Mouse (Mus musculus): ENCODE results near the gene Abcc4. TPM values are rescaled to one million over a fixed set of nuclear protein-coding genes. Genes with fewer than 3 reads are reported as not detected.

Abcc4 gene
- polyA plus RNA-seq, 1 experiment, result 4.5 TPM

DNA sequence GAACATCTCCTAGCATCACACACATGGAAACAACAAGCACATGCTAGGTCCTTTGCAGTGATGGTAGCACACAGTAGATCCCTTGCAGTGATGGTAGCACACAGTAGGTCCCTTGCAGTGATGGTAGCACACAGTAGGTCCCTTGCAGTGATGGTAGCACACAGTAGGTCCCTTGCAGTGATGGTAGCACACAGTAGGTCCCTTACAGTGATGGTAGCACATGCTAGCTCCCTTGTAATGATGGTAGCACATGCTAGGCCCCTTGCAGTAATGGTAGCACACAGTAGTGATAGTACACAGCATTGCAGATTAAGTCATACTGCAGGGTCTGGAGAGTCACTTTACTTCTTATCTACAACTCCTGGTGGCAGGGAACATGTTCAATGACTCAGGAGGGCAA is 46.8 kb downstream of the Abcc4 start:
- Histone ChIP-seq H3K4me1 (ENCODE audit: control insufficient read depth, insufficient read depth, low read length) (no peaks in the 10 kb centered on the region), H3K27me3 (ENCODE audit: control insufficient read depth, insufficient read depth, low read length) (no peaks in the 10 kb centered on the region), H3K4me3 (replicated peaks; ENCODE audit: insufficient read depth, low read depth, low read length) (no peak overlapping the region), H3K27ac (ENCODE audit: insufficient read depth, low read length) (no peak overlapping the region)
- DNase-seq, result no peak
- TF ChIP-seq POLR2A (IDR thresholded peaks at IDR 0.05; ENCODE audit: borderline replicate concordance, insufficient read depth, low read length) (no peak), CTCF (IDR thresholded peaks at IDR 0.05; ENCODE audit: borderline replicate concordance, insufficient read depth, low read depth, low read length) (no peak)

DNA sequence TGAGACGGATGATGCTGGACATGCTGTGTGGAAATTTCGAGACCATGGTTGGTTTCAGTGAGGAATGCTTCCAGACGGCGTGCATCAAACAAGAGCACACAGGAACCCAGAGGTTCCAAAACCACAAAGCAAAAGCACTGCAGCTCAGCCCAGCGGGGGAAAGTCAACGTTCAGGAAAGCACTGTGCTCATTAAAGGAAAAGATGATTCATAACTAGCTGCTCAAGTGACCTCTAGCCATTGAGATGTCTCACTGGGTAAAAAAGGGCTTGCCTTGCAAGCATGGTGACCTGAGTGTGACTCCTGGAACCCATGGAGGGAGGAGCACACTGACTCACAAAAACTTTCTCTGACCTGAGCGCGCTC is 47.7 kb downstream of the Abcc4 start:
- no peak overlapping the region for H3K27ac ChIP-seq (ENCODE audit: insufficient read depth, low read length)
- no peaks in the 10 kb centered on the region for H3K4me1 ChIP-seq (ENCODE audit: control insufficient read depth, insufficient read depth, low read length)
- no peaks in the 10 kb centered on the region for H3K27me3 ChIP-seq (ENCODE audit: control insufficient read depth, insufficient read depth, low read length)
- DNase-seq, result no peak
- H3K4me3 ChIP-seq (replicated peaks; ENCODE audit: insufficient read depth, low read depth, low read length), result no peak overlapping the region
- 66% methylated on average over 8 of the region's 8 CpGs for WGBS
- TF ChIP-seq POLR2A (IDR thresholded peaks at IDR 0.05; ENCODE audit: borderline replicate concordance, insufficient read depth, low read length) (no peak), CTCF (IDR thresholded peaks at IDR 0.05; ENCODE audit: borderline replicate concordance, insufficient read depth, low read depth, low read length) (no peak)

DNA sequence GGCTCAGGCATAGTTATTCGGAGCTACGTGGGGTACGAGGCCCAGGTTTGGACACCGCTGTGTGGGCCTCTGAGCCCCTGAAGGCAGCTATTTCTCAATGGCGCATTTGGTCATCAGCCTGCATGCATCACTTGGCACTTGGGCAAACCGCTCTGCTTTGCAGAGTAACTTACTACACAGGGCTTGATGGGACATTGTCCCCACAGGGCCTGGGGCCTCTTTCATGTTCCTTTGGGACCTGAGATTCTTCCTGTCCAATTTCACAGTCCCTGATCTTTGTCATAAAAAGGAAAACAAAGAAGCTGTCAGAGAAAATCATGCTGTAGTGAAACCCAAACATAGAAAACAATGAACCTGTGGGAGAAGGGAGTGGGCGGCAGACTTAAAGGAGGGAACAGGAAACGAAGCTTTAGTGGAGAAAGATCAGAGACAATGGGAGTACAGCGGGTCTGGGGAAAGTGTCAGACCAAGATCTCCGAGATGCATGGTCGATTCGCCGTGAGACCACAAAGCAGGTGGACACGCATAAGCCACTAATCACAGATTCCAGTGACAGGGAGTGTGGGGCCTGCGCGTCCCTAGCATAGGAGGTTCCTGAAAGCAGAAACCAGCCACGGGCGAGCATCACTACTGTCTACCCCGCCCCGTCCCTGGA is 48.2 kb downstream of the Abcc4 start:
- 58% methylated on average over 20 of the region's 20 CpGs for WGBS
- H3K4me3 ChIP-seq (replicated peaks; ENCODE audit: insufficient read depth, low read depth, low read length), result no peak overlapping the region
- no peak for DNase-seq

DNA sequence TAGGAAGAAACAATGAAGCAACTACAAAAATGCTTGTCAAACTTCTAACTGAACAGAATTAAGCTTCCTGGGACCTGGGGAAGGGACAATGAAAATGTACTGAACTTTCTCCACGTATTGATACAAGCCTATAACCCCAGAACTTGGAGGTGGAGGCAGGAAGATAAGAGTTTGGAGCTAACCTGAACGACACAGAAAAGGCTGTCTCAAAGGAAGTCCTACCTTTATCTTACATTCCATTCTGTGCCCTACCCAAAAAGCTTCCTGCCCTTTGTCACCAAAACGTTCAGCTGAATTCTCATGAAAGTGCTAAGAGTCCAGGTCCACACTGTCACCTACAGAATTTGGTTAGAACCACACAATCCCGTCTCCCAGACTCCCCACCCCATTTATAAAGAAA is 48.8 kb downstream of the Abcc4 start:
- no peak overlapping the region for H3K27ac ChIP-seq (ENCODE audit: insufficient read depth, low read length)
- DNase-seq, result no peak
- no peak overlapping the region for H3K4me3 ChIP-seq (replicated peaks; ENCODE audit: insufficient read depth, low read depth, low read length)
- H3K27me3 ChIP-seq (ENCODE audit: control insufficient read depth, insufficient read depth, low read length), result no peaks in the 10 kb centered on the region
- TF ChIP-seq CTCF (IDR thresholded peaks at IDR 0.05; ENCODE audit: borderline replicate concordance, insufficient read depth, low read depth, low read length) (no peak), POLR2A (IDR thresholded peaks at IDR 0.05; ENCODE audit: borderline replicate concordance, insufficient read depth, low read length) (no peak)
- no peaks in the 10 kb centered on the region for H3K4me1 ChIP-seq (ENCODE audit: control insufficient read depth, insufficient read depth, low read length)
- WGBS, result 80% methylated on average over 4 of the region's 4 CpGs

More for the DNA sequence above, 48.2 kb downstream of the Abcc4 start:
- TF ChIP-seq POLR2A (IDR thresholded peaks at IDR 0.05; ENCODE audit: borderline replicate concordance, insufficient read depth, low read length) (no peak), CTCF (IDR thresholded peaks at IDR 0.05; ENCODE audit: borderline replicate concordance, insufficient read depth, low read depth, low read length) (no peak)
- Histone ChIP-seq H3K27ac (ENCODE audit: insufficient read depth, low read length) (no peak overlapping the region), H3K4me1 (ENCODE audit: control insufficient read depth, insufficient read depth, low read length) (no peaks in the 10 kb centered on the region), H3K27me3 (ENCODE audit: control insufficient read depth, insufficient read depth, low read length) (no peaks in the 10 kb centered on the region)

DNA sequence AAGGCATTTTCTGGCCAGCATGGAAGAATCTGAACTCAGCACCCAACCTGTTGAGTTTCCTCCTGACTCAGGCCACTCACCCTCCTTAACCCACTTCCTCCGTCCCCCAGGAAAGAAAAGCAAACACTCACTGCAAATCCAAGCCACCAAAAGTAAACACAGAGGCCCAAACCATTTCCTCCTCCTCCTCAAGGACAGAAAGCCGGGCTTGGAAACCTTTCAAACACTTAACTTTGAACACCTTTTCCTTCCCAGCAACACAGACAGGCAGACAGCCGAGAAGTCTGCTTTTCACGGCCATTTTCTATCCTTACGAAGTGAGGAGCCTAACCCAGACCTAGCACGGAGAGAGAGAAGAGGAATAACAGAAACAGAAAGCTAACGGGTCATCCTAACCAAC is 50.0 kb downstream of the Abcc4 start:
- Histone ChIP-seq H3K4me1 (ENCODE audit: control insufficient read depth, insufficient read depth, low read length) (no peaks in the 10 kb centered on the region), H3K27ac (ENCODE audit: insufficient read depth, low read length) (no peak overlapping the region), H3K27me3 (ENCODE audit: control insufficient read depth, insufficient read depth, low read length) (no peaks in the 10 kb centered on the region), H3K4me3 (replicated peaks; ENCODE audit: insufficient read depth, low read depth, low read length) (no peak overlapping the region)
- WGBS, result 82% methylated on average over 7 of the region's 7 CpGs
- TF ChIP-seq CTCF (IDR thresholded peaks at IDR 0.05; ENCODE audit: borderline replicate concordance, insufficient read depth, low read depth, low read length) (no peak), POLR2A (IDR thresholded peaks at IDR 0.05; ENCODE audit: borderline replicate concordance, insufficient read depth, low read length) (no peak)
- no peak for DNase-seq

DNA sequence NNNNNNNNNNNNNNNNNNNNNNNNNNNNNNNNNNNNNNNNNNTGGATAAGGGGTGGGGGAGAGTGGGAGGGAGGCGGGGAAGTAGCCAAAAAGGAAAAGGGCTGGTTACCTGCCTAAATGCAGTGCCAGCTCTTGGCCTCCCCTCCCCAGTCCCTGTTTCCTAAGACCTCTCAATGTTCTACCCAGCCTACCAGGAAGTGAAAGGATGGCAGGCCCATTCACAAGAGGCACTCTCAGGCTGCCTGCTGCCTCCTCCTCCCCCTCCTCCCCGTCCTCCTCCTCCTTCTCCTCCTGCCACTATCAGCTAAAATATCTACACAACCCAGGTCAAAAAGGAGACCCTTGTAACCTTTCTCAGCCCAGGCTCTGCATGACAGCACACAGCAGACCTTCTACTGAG is 51.1 kb downstream of the Abcc4 start:
- Histone ChIP-seq H3K27ac (ENCODE audit: insufficient read depth, low read length) (no peak overlapping the region), H3K27me3 (ENCODE audit: control insufficient read depth, insufficient read depth, low read length) (no peaks in the 10 kb centered on the region), H3K4me3 (replicated peaks; ENCODE audit: insufficient read depth, low read depth, low read length) (no peak overlapping the region), H3K4me1 (ENCODE audit: control insufficient read depth, insufficient read depth, low read length) (no peaks in the 10 kb centered on the region)
- no peak for DNase-seq
- WGBS, result 63% methylated on average over 2 of the region's 2 CpGs
- TF ChIP-seq CTCF (IDR thresholded peaks at IDR 0.05; ENCODE audit: borderline replicate concordance, insufficient read depth, low read depth, low read length) (no peak), POLR2A (IDR thresholded peaks at IDR 0.05; ENCODE audit: borderline replicate concordance, insufficient read depth, low read length) (no peak)

DNA sequence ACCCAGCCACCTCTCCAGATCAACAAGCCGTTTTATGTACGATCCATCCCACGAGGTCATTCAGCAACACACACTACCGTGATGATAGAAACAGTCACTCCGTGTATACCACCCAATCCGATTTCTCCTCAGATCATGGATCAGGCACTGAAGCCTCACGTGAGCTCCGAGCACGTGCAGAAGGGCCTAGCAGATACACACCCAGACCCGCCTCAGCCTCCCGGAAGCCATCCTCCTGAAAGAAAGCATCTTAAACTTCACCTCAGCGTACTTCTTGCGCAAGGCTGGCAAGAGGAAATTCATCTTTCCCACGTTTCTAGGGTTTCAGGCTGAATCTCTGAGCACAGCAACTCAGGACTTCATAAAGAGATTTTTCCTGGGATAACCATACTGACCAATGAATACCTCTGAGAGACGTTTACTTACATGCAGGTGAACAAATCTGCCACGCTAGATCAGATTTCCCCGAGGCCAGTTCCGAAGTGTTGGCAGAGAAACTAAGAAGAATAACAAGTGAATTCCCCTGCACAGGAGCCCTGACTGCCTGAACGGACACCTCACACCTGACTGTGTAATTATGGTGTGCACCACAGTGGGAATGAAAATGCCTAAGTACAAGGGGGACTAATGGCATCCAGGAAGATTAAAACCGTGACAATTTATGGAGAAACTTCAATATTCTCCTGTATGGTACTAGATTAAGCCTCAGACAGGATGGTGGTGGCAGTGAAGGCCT is 54.1 kb downstream of the Abcc4 start:
- Histone ChIP-seq H3K27ac (ENCODE audit: insufficient read depth, low read length) (no peak overlapping the region), H3K4me1 (ENCODE audit: control insufficient read depth, insufficient read depth, low read length) (no peaks in the 10 kb centered on the region), H3K27me3 (ENCODE audit: control insufficient read depth, insufficient read depth, low read length) (no peaks in the 10 kb centered on the region), H3K4me3 (replicated peaks; ENCODE audit: insufficient read depth, low read depth, low read length) (no peak overlapping the region)
- TF ChIP-seq CTCF (IDR thresholded peaks at IDR 0.05; ENCODE audit: borderline replicate concordance, insufficient read depth, low read depth, low read length), result no peak
- TF ChIP-seq POLR2A (IDR thresholded peaks at IDR 0.05; ENCODE audit: borderline replicate concordance, insufficient read depth, low read length), result no peak
- 93% methylated on average over 20 of the region's 20 CpGs for WGBS
- no peak for DNase-seq

DNA sequence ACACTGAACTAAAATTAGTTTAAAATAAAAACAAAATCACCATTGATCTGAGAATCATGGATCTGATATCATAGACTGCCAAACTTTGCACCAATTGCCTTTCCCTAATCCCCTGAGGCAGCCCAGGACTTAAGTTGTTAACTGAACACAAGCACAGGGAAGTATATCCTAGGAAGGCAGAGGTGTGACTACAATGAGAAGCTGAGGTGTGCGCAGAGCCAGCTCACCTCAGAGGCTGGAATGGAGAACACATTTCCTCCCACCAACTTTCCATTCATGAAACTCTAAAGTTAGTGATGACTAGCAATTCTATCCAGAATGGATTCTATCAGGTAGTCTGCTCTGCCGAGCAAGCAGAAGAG is 56.1 kb downstream of the Abcc4 start:
- WGBS, result 99% methylated on average over 2 of the region's 2 CpGs

More for the DNA sequence above, 56.1 kb downstream of the Abcc4 start:
- Histone ChIP-seq H3K4me1 (ENCODE audit: control insufficient read depth, insufficient read depth, low read length) (no peaks in the 10 kb centered on the region), H3K27me3 (ENCODE audit: control insufficient read depth, insufficient read depth, low read length) (no peaks in the 10 kb centered on the region), H3K4me3 (replicated peaks; ENCODE audit: insufficient read depth, low read depth, low read length) (no peak overlapping the region), H3K27ac (ENCODE audit: insufficient read depth, low read length) (no peak overlapping the region)
- no peak for DNase-seq
- no peak for TF ChIP-seq POLR2A (IDR thresholded peaks at IDR 0.05; ENCODE audit: borderline replicate concordance, insufficient read depth, low read length)
- no peak for TF ChIP-seq CTCF (IDR thresholded peaks at IDR 0.05; ENCODE audit: borderline replicate concordance, insufficient read depth, low read depth, low read length)

All from cerebellum, adult 2 months (tissue).